Mouse (Mus musculus): ENCODE measurements around the gene Lzic.

DNA sequence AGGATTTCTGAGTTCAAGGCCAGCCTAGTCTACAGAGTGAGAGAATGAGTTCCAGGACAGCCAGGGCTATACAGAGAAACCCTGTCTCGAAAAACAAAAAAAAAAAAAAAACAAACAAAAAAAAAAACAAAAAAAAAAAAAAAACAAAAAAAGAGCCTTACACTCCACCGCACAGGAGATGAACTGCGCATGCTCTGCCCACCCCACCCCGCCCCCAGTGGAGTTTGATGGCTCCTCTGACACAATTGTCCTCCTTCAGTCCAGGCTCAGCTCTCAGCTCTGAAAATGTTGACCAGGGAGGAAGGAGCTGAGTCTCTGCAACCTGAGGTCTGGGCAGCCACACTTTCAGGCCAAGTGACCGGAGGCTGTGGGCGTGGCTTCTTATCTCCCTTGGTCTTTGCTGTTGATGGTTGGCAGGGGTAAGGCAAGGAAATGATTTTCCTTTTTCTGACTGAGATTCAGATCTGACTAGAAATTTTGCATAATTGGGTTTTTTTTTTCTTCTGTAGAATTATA, 21.5 kb upstream of the Lzic start:
- TF ChIP-seq POLR2A (IDR thresholded peaks at IDR 0.05; ENCODE audit: borderline replicate concordance, low read depth, low read length) (no peak), CTCF (IDR thresholded peaks at IDR 0.05; ENCODE audit: low read depth, low read length) (no peak)

All from bone marrow macrophage, adult 2 months (primary cell).